Mouse (Mus musculus) spleen, adult 2 months (tissue): ENCODE measurements around the gene Esm1.

ENCODE experiments used
- CTCF ChIP-seq: fragments of 200-500 bp; IDR thresholded peaks from 2 replicates; pipeline ENCODE4 v1.5.1; 2011; ENCODE audit warnings: mild to moderate bottlenecking, inconsistent platforms; ENCODE audit not compliant: insufficient read depth, insufficient read length, insufficient replicate concordance; ENCODE audit errors: extremely low read depth
- POLR2A ChIP-seq: fragments of 200-500 bp; IDR thresholded peaks from 2 replicates; pipeline ENCODE4 v1.6.1; 2011; ENCODE audit warnings: low read depth, low read length, inconsistent platforms

- TF ChIP-seq CTCF: no peak
- no peak for TF ChIP-seq POLR2A
Measured at GRCm38 (mm10) chr13:113212401-113212800, 2.9 kb downstream of the Esm1 start.
